8 mouse cellular contexts compared by ENCODE assay signal in genomic region chr7:98685895-98686294, GRCm38 (mm10). TPM values are rescaled to one million over a fixed set of nuclear protein-coding genes. Genes with fewer than 3 reads are reported as not detected.
DNase-seq lines count a peak whose midpoint lies in the region; ATAC-seq and TF ChIP-seq lines count a peak whose summit lies in the region.

No protein-coding gene starts in this region.

- H3K4me1 ChIP-seq in forebrain, embryonic 15.5 days = 0 out of 2 replicates have a peak, but pooled peaks cover 9% of the 10 kb centered on the region
- no peaks in the 10 kb centered on the region for H3K4me1 ChIP-seq in hindbrain, postnatal 0 days (ENCODE audit: insufficient read depth, low read length)
- no peaks in the 10 kb centered on the region for H3K4me1 ChIP-seq in midbrain, postnatal 0 days (ENCODE audit: insufficient read depth, low read length)

- peak; percentile 29 for DNase-seq in ovary, postnatal 14 days (ENCODE audit: low spot score)
- no peak for DNase-seq in ovary, postnatal 10 days (ENCODE audit: low spot score)
- DNase-seq in hindbrain, postnatal 0 days (ENCODE audit: low spot score) = peak; percentile 73
- peak; percentile 70 for DNase-seq in midbrain, postnatal 0 days (ENCODE audit: low spot score)
- no peak for DNase-seq in thymus, postnatal 25 days
- DNase-seq in adrenal gland, adult 8-10 months = no peak
- DNase-seq in thymus, postnatal 0 days (ENCODE audit: low spot score) = no peak

- 50% methylated on average over 13 of the region's 13 CpGs for WGBS in forebrain, embryonic 15.5 days
- 40% methylated on average over 13 of the region's 13 CpGs for WGBS in hindbrain, postnatal 0 days
- 53% methylated on average over 13 of the region's 13 CpGs for WGBS in midbrain, postnatal 0 days

- no peak overlapping the region for H3K9ac ChIP-seq in forebrain, embryonic 15.5 days (replicated peaks)
- no peak overlapping the region for H3K9ac ChIP-seq in hindbrain, postnatal 0 days (replicated peaks; ENCODE audit: low read length)
- no peak overlapping the region for H3K9ac ChIP-seq in midbrain, postnatal 0 days (replicated peaks; ENCODE audit: low read length, poor library complexity, severe bottlenecking)

- H3K27me3 ChIP-seq in forebrain, embryonic 15.5 days = no peaks in the 10 kb centered on the region
- H3K27me3 ChIP-seq in hindbrain, postnatal 0 days (ENCODE audit: insufficient read depth, low read length) = no peaks in the 10 kb centered on the region
- H3K27me3 ChIP-seq in midbrain, postnatal 0 days (ENCODE audit: insufficient read depth, low read length) = no peaks in the 10 kb centered on the region

- no peak overlapping the region for H3K4me2 ChIP-seq in forebrain, embryonic 15.5 days (replicated peaks)
- no peak overlapping the region for H3K4me2 ChIP-seq in hindbrain, postnatal 0 days (ENCODE audit: low read depth, low read length)
- no peak overlapping the region for H3K4me2 ChIP-seq in midbrain, postnatal 0 days (ENCODE audit: low read depth, low read length, poor library complexity, severe bottlenecking)

- peak; percentile 64 for TF ChIP-seq CTCF in hindbrain, postnatal 0 days (IDR thresholded peaks at IDR 0.05; ENCODE audit: low read depth)
- peak; percentile 63 for TF ChIP-seq CTCF in midbrain, postnatal 0 days (IDR thresholded peaks at IDR 0.05)

- H3K27ac ChIP-seq in forebrain, embryonic 15.5 days (replicated peaks) = no peak overlapping the region
- no peak overlapping the region for H3K27ac ChIP-seq in hindbrain, postnatal 0 days
- no peak overlapping the region for H3K27ac ChIP-seq in midbrain, postnatal 0 days (ENCODE audit: low read depth, low read length)

- 0 out of 2 replicates have a peak, but pooled peaks have one; percentile 29 for ATAC-seq in forebrain, embryonic 15.5 days (replicated peaks)
- peak; percentile 83 for ATAC-seq in hindbrain, postnatal 0 days
- ATAC-seq in midbrain, postnatal 0 days (ENCODE audit: low FRiP score) = no peak

- H3K9me3 ChIP-seq in forebrain, embryonic 15.5 days = no peaks in the 10 kb centered on the region
- H3K9me3 ChIP-seq in hindbrain, postnatal 0 days (ENCODE audit: low read length) = no peaks in the 10 kb centered on the region
- H3K9me3 ChIP-seq in midbrain, postnatal 0 days (ENCODE audit: low read length) = no peaks in the 10 kb centered on the region

- H3K4me3 ChIP-seq in forebrain, embryonic 15.5 days = no peak overlapping the region
- H3K4me3 ChIP-seq in hindbrain, postnatal 0 days (ENCODE audit: low read length) = no peak overlapping the region
- H3K4me3 ChIP-seq in midbrain, postnatal 0 days (ENCODE audit: low read depth, low read length) = no peak overlapping the region

- H3K36me3 ChIP-seq in forebrain, embryonic 15.5 days = no peaks in the 10 kb centered on the region
- no peaks in the 10 kb centered on the region for H3K36me3 ChIP-seq in hindbrain, postnatal 0 days (ENCODE audit: insufficient read depth, low read length)
- no peaks in the 10 kb centered on the region for H3K36me3 ChIP-seq in midbrain, postnatal 0 days (ENCODE audit: insufficient read depth, low read length)

RNA-seq across cellular contexts. Expression of gene Thap12, which starts 17.0 kb away (rescaled TPM):
- 49.0 and 54.9 TPM in 2 replicates for polyA plus RNA-seq in forebrain, embryonic 15.5 days (2015; fragmentation: Nextera tagmentation; extraction: Ambion mirVana)
- total RNA-seq in hindbrain, postnatal 0 days (2014; rRNA removed) = 49.6 and 49.7 TPM in 2 replicates
- polyA plus RNA-seq in hindbrain, postnatal 0 days (2015; fragmentation: Nextera tagmentation; extraction: Ambion mirVana) = 50.4 and 51.6 TPM in 2 replicates
- 64.2 and 67.3 TPM in 2 replicates for total RNA-seq in midbrain, postnatal 0 days (2014; rRNA removed)
- 43.0 and 49.1 TPM in 2 replicates for polyA plus RNA-seq in midbrain, postnatal 0 days (2015; fragmentation: Nextera tagmentation; extraction: Ambion mirVana)
- 10 to 100 TPM; 62.2 to 74.9 (median 66.0) TPM for total RNA-seq in adrenal gland, adult 8-10 months (2022)
- polyA plus RNA-seq in thymus, postnatal 0 days (2015; fragmentation: Nextera tagmentation; extraction: Ambion mirVana) = 42.1 and 47.1 TPM in 2 replicates

RNA-seq across cellular contexts. Expression of gene Emsy, which starts 29.3 kb away (rescaled TPM):
- polyA plus RNA-seq in forebrain, embryonic 15.5 days (2015; fragmentation: Nextera tagmentation; extraction: Ambion mirVana) = 35.3 and 40.2 TPM in 2 replicates
- total RNA-seq in hindbrain, postnatal 0 days (2014; rRNA removed) = 36.2 and 45.4 TPM in 2 replicates
- 18.0 and 18.3 TPM in 2 replicates for polyA plus RNA-seq in hindbrain, postnatal 0 days (2015; fragmentation: Nextera tagmentation; extraction: Ambion mirVana)
- 36.0 and 43.0 TPM in 2 replicates for total RNA-seq in midbrain, postnatal 0 days (2014; rRNA removed)
- polyA plus RNA-seq in midbrain, postnatal 0 days (2015; fragmentation: Nextera tagmentation; extraction: Ambion mirVana) = 25.8 and 26.6 TPM in 2 replicates
- 10 to 100 TPM; 29.7 to 43.5 (median 36.3) TPM for total RNA-seq in adrenal gland, adult 8-10 months (2022)
- 12.6 and 14.9 TPM in 2 replicates for polyA plus RNA-seq in thymus, postnatal 0 days (2015; fragmentation: Nextera tagmentation; extraction: Ambion mirVana)

Comparison
In these comparisons a context has a peak if more than half of its experiments do, and no peak if none do; other contexts are left out.
1. DNase-seq: peak in ovary, postnatal 14 days (single experiment), hindbrain, postnatal 0 days (single experiment) and midbrain, postnatal 0 days (single experiment); none in ovary, postnatal 10 days (single experiment), thymus, postnatal 25 days (single experiment), adrenal gland, adult 8-10 months (single experiment) and thymus, postnatal 0 days (single experiment).